ENCODE assay signal across 18 mouse cellular contexts in the genomic region with DNA sequence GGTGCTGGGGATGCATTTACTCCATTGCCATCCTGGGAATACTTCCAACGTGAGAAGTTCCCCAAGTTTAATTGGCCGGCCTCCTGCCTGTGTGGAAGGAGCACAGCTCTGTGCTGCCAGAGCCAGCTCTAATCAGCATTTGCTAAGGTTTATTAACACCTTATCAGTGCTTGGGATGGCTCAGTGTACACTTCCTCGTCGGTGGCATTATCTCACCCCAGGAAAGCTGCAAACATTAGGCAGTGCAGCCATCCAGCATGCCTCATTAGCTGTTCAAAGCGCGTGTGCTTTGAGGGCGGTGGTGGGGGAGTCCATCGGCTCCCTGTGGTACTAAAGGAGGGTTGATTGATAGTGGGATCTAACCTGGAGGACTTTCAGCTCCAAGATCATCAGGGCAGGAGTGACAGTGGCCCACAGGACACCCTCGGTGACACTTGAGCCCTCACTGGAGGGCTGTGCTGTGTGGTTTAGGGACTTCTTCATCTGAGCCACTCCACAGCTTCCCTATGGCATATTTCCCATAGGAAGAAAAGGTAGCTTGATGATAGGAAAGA.
A peak's percentile ranks its signal among the peaks of the same experiment; 100 is the strongest.
DNase-seq lines count a peak whose midpoint lies in the region; ATAC-seq and TF ChIP-seq lines count a peak whose summit lies in the region.
"Had no signal": no experiment of that assay in that cellular context is flagged by ENCODE, and none has a peak within 500 bp of the region (broad histone marks: within the 10 kb centered on the region; RNA-seq: fewer than 3 reads in every experiment).

No protein-coding gene starts in this region.

- H3K4me3 ChIP-seq in hindbrain, embryonic 11.5 days (ENCODE audit: low read depth, low read length): no peak overlapping the region
- no peak overlapping the region for H3K4me3 ChIP-seq in hindbrain, postnatal 0 days (ENCODE audit: low read length)
- H3K4me3 ChIP-seq in lung, embryonic 16.5 days (ENCODE audit: low read length): no peak overlapping the region
- no peak overlapping the region for H3K4me3 ChIP-seq in forebrain, embryonic 14.5 days (ENCODE audit: low read depth, low read length)
- no peak overlapping the region for H3K4me3 ChIP-seq in midbrain, embryonic 15.5 days
- H3K4me3 ChIP-seq: embryonic facial prominence, embryonic 12.5 days; heart, embryonic 13.5 days; layer of hippocampus, adult 2 months; midbrain, embryonic 12.5 days had no signal

- no peaks in the 10 kb centered on the region for H3K36me3 ChIP-seq in hindbrain, embryonic 11.5 days (ENCODE audit: control insufficient read depth, insufficient read depth, low read length)
- H3K36me3 ChIP-seq in hindbrain, postnatal 0 days (ENCODE audit: insufficient read depth, low read length): no peaks in the 10 kb centered on the region
- H3K36me3 ChIP-seq in lung, embryonic 16.5 days (ENCODE audit: control insufficient read depth, insufficient read depth, low read length): no peaks in the 10 kb centered on the region
- no peaks in the 10 kb centered on the region for H3K36me3 ChIP-seq in forebrain, embryonic 14.5 days (ENCODE audit: control insufficient read depth, insufficient read depth, low read length)
- no peaks in the 10 kb centered on the region for H3K36me3 ChIP-seq in midbrain, embryonic 15.5 days (replicated peaks)
- H3K36me3 ChIP-seq: embryonic facial prominence, embryonic 12.5 days; heart, embryonic 13.5 days; midbrain, embryonic 12.5 days had no signal

- 42% methylated on average over 9 of the region's 9 CpGs for WGBS in hindbrain, embryonic 11.5 days
- 30% methylated on average over 9 of the region's 9 CpGs for WGBS in hindbrain, postnatal 0 days
- 21% methylated on average over 9 of the region's 9 CpGs for WGBS in lung, embryonic 16.5 days
- WGBS in forebrain, embryonic 14.5 days: 13% methylated on average over 9 of the region's 9 CpGs
- 32% methylated on average over 9 of the region's 9 CpGs for WGBS in midbrain, embryonic 15.5 days

- H3K4me2 ChIP-seq in hindbrain, embryonic 11.5 days (replicated peaks; ENCODE audit: low read depth, low read length): no peak overlapping the region
- H3K4me2 ChIP-seq in hindbrain, postnatal 0 days (ENCODE audit: low read depth, low read length): no peak overlapping the region
- no peak overlapping the region for H3K4me2 ChIP-seq in lung, embryonic 16.5 days (ENCODE audit: low read depth, low read length)
- no peak overlapping the region for H3K4me2 ChIP-seq in forebrain, embryonic 14.5 days (ENCODE audit: low read length)
- H3K4me2 ChIP-seq in midbrain, embryonic 15.5 days: no peak overlapping the region
- H3K4me2 ChIP-seq: embryonic facial prominence, embryonic 12.5 days; heart, embryonic 13.5 days; midbrain, embryonic 12.5 days had no signal

- no peaks in the 10 kb centered on the region for H3K27me3 ChIP-seq in hindbrain, embryonic 11.5 days (ENCODE audit: control insufficient read depth, insufficient read depth, low read length)
- H3K27me3 ChIP-seq in hindbrain, postnatal 0 days (ENCODE audit: insufficient read depth, low read length): no peaks in the 10 kb centered on the region
- no peaks in the 10 kb centered on the region for H3K27me3 ChIP-seq in lung, embryonic 16.5 days (ENCODE audit: control insufficient read depth, insufficient read depth, low read depth, low read length)
- no peaks in the 10 kb centered on the region for H3K27me3 ChIP-seq in forebrain, embryonic 14.5 days (replicated peaks; ENCODE audit: control insufficient read depth, insufficient read depth, low read length)
- no peaks in the 10 kb centered on the region for H3K27me3 ChIP-seq in midbrain, embryonic 15.5 days (replicated peaks)
- H3K27me3 ChIP-seq: embryonic facial prominence, embryonic 12.5 days; heart, embryonic 13.5 days had no signal

- TF ChIP-seq CTCF in hindbrain, postnatal 0 days (IDR thresholded peaks at IDR 0.05; ENCODE audit: low read depth): no peak

- H3K27ac ChIP-seq in hindbrain, embryonic 11.5 days (ENCODE audit: low read depth, low read length): no peak overlapping the region
- H3K27ac ChIP-seq in hindbrain, postnatal 0 days: no peak overlapping the region
- H3K27ac ChIP-seq in lung, embryonic 16.5 days (ENCODE audit: low read length): no peak overlapping the region
- H3K27ac ChIP-seq in forebrain, embryonic 14.5 days (ENCODE audit: low read depth, low read length): no peak overlapping the region
- no peak overlapping the region for H3K27ac ChIP-seq in midbrain, embryonic 15.5 days
- H3K27ac ChIP-seq: embryonic facial prominence, embryonic 12.5 days; heart, embryonic 13.5 days; layer of hippocampus, adult 2 months; midbrain, embryonic 12.5 days had no signal

- H3K4me1 ChIP-seq in hindbrain, embryonic 11.5 days (replicated peaks; ENCODE audit: control insufficient read depth, insufficient read depth, low read length): no peaks in the 10 kb centered on the region
- peaks cover 3% of the 10 kb centered on the region; the same call in 1 of the 2 replicates for H3K4me1 ChIP-seq in hindbrain, postnatal 0 days (ENCODE audit: insufficient read depth, low read length)
- H3K4me1 ChIP-seq in lung, embryonic 16.5 days (replicated peaks; ENCODE audit: control insufficient read depth, insufficient read depth, low read length): no peaks in the 10 kb centered on the region
- H3K4me1 ChIP-seq in forebrain, embryonic 14.5 days (ENCODE audit: control insufficient read depth, insufficient read depth, low read length): peaks cover 13% of the 10 kb centered on the region
- peaks cover 7% of the 10 kb centered on the region for H3K4me1 ChIP-seq in midbrain, embryonic 15.5 days
- H3K4me1 ChIP-seq: embryonic facial prominence, embryonic 12.5 days had no signal

- no peaks in the 10 kb centered on the region for H3K9me3 ChIP-seq in hindbrain, embryonic 11.5 days (ENCODE audit: control insufficient read depth, low read length)
- H3K9me3 ChIP-seq in hindbrain, postnatal 0 days (ENCODE audit: low read length): no peaks in the 10 kb centered on the region
- H3K9me3 ChIP-seq in lung, embryonic 16.5 days (ENCODE audit: control insufficient read depth, low read length): no peaks in the 10 kb centered on the region
- H3K9me3 ChIP-seq in forebrain, embryonic 14.5 days (replicated peaks; ENCODE audit: control insufficient read depth, low read length): no peaks in the 10 kb centered on the region
- H3K9me3 ChIP-seq in midbrain, embryonic 15.5 days: no peaks in the 10 kb centered on the region
- H3K9me3 ChIP-seq: embryonic facial prominence, embryonic 12.5 days; heart, embryonic 13.5 days; midbrain, embryonic 12.5 days had no signal

- no peak overlapping the region for H3K9ac ChIP-seq in hindbrain, embryonic 11.5 days (ENCODE audit: low read depth, low read length)
- H3K9ac ChIP-seq in hindbrain, postnatal 0 days (replicated peaks; ENCODE audit: low read length): no peak overlapping the region
- no peak overlapping the region for H3K9ac ChIP-seq in lung, embryonic 16.5 days (ENCODE audit: low read length)
- H3K9ac ChIP-seq in forebrain, embryonic 14.5 days (ENCODE audit: low read length): no peak overlapping the region
- H3K9ac ChIP-seq in midbrain, embryonic 15.5 days: no peak overlapping the region
- H3K9ac ChIP-seq: embryonic facial prominence, embryonic 12.5 days; heart, embryonic 13.5 days; midbrain, embryonic 12.5 days had no signal

- DNase-seq in hindbrain, embryonic 11.5 days (ENCODE audit: low spot score): no peak
- DNase-seq in hindbrain, postnatal 0 days (ENCODE audit: low spot score): no peak
- DNase-seq in lung, postnatal 14 days: no peak
- DNase-seq in forebrain, embryonic 14.5 days (ENCODE audit: low spot score): peak; percentile 65
- DNase-seq: adrenal gland, postnatal 10 days; B cell, adult 2 months; cerebellum, postnatal 36 days; gastrocnemius, postnatal 14 days; thymus, postnatal 14 days had no signal

- ATAC-seq in hindbrain, embryonic 11.5 days (ENCODE audit: low FRiP score): 0 out of 2 replicates have a peak, but pooled peaks have one; percentile 25
- ATAC-seq in hindbrain, postnatal 0 days: no peak
- ATAC-seq in lung, embryonic 16.5 days (ENCODE audit: low read depth): 0 out of 2 replicates have a peak, but pooled peaks have one; percentile 13
- ATAC-seq in forebrain, embryonic 14.5 days: peak; percentile 85; the same call in 1 of the 2 replicates
- peak; percentile 55; the same call in 1 of the 2 replicates for ATAC-seq in midbrain, embryonic 15.5 days (replicated peaks)
- ATAC-seq in erythroid progenitor cell, adult 5-6 weeks (replicated peaks; ENCODE audit: low FRiP score, poor library complexity, severe bottlenecking): no peak
- no peak for ATAC-seq in erythroblast, adult 5-6 weeks (replicated peaks; ENCODE audit: low FRiP score, poor library complexity, severe bottlenecking)
- ATAC-seq: inflammation-experienced regulatory T-cells, adult 6 months had no signal

Comparison
In these comparisons a context has a peak if more than half of its experiments do, and no peak if none do; other contexts are left out.
1. ATAC-seq: peak in hindbrain, embryonic 11.5 days (single experiment), lung, embryonic 16.5 days (single experiment), forebrain, embryonic 14.5 days (single experiment) and midbrain, embryonic 15.5 days (single experiment); none in hindbrain, postnatal 0 days (single experiment), erythroid progenitor cell, adult 5-6 weeks (single experiment) and erythroblast, adult 5-6 weeks (single experiment).